Mouse (Mus musculus): ENCODE measurements at regions not wholly inside any gene's neighbourhood (a gene's known extent, or its start where the extent isn't known, plus 50 kb on each side); places are given as distances from the start of the nearest gene placed in this dataset.

GRCm38 (mm10) chr12:8109203-8109770, 98.6 kb upstream of the Ldah start:
- Histone ChIP-seq H3K4me2 (replicated peaks; ENCODE audit: low read depth, low read length) (no peak overlapping the region), H3K36me3 (ENCODE audit: control insufficient read depth, insufficient read depth, low read length) (no peaks in the 10 kb centered on the region), H3K4me1 (ENCODE audit: control insufficient read depth, insufficient read depth, low read length) (no peaks in the 10 kb centered on the region), H3K9ac (replicated peaks; ENCODE audit: low read depth, low read length) (no peak overlapping the region), H3K27me3 (ENCODE audit: control insufficient read depth, insufficient read depth, low read length) (no peaks in the 10 kb centered on the region), H3K4me3 (ENCODE audit: low read depth, low read length) (no peak overlapping the region), H3K27ac (ENCODE audit: low read length) (no peak overlapping the region), H3K9me3 (ENCODE audit: control insufficient read depth, low read depth, low read length) (no peaks in the 10 kb centered on the region)
- ATAC-seq (ENCODE audit: insufficient number of reproducible peaks, insufficient read depth, low FRiP score, low read depth) = no peak
- WGBS = 76% methylated on average over 5 of the region's 5 CpGs

DNA sequence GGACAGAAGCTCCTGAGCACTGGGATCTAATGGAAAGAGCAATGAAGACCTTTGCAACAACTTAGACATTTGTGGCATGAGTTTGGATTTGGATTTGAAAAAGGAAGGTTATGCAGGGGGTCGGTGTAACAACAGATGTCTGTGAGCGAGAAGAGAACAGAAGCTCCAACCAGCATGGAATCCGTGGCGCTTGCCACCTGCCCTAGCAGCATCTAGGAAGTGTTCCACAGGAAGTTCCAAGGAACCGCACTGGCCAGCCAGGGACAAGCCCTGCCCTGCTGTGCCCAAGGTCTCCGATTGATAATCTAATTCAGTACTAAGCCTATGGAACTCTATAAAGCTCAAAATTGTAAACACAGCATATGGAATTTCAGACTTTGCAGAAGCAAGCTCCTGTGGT, 98.0 kb upstream of the Ldah start:
- Histone ChIP-seq H3K27me3 (ENCODE audit: control insufficient read depth, insufficient read depth, low read length) (no peaks in the 10 kb centered on the region), H3K4me1 (ENCODE audit: control insufficient read depth, insufficient read depth, low read length) (no peaks in the 10 kb centered on the region), H3K9ac (replicated peaks; ENCODE audit: low read depth, low read length) (no peak overlapping the region), H3K9me3 (ENCODE audit: control insufficient read depth, low read depth, low read length) (no peaks in the 10 kb centered on the region), H3K27ac (ENCODE audit: low read length) (no peak overlapping the region), H3K4me3 (ENCODE audit: low read depth, low read length) (no peak overlapping the region), H3K36me3 (ENCODE audit: control insufficient read depth, insufficient read depth, low read length) (no peaks in the 10 kb centered on the region), H3K4me2 (replicated peaks; ENCODE audit: low read depth, low read length) (no peak overlapping the region)
- 85% methylated on average over 6 of the region's 6 CpGs for WGBS
- no peak for ATAC-seq (ENCODE audit: insufficient number of reproducible peaks, insufficient read depth, low FRiP score, low read depth)

- Histone ChIP-seq H3K4me3 (ENCODE audit: low read depth, low read length) (no peak overlapping the region), H3K9ac (replicated peaks; ENCODE audit: low read depth, low read length) (no peak overlapping the region), H3K9me3 (ENCODE audit: control insufficient read depth, low read depth, low read length) (no peaks in the 10 kb centered on the region), H3K4me2 (replicated peaks; ENCODE audit: low read depth, low read length) (no peak overlapping the region), H3K27ac (ENCODE audit: low read length) (no peak overlapping the region), H3K27me3 (ENCODE audit: control insufficient read depth, insufficient read depth, low read length) (no peaks in the 10 kb centered on the region), H3K4me1 (ENCODE audit: control insufficient read depth, insufficient read depth, low read length) (no peaks in the 10 kb centered on the region), H3K36me3 (ENCODE audit: control insufficient read depth, insufficient read depth, low read length) (no peaks in the 10 kb centered on the region)
- 58% methylated on average over 4 of the region's 4 CpGs for WGBS
- ATAC-seq (ENCODE audit: insufficient number of reproducible peaks, insufficient read depth, low FRiP score, low read depth) = no peak
Measured at GRCm38 (mm10) chr12:8110297-8110696, 97.6 kb upstream of the Ldah start.

GRCm38 (mm10) chr12:8111484-8111883, 96.4 kb upstream of the Ldah start:
- Histone ChIP-seq H3K27me3 (ENCODE audit: control insufficient read depth, insufficient read depth, low read length) (no peaks in the 10 kb centered on the region), H3K9ac (replicated peaks; ENCODE audit: low read depth, low read length) (no peak overlapping the region), H3K4me2 (replicated peaks; ENCODE audit: low read depth, low read length) (no peak overlapping the region), H3K9me3 (ENCODE audit: control insufficient read depth, low read depth, low read length) (no peaks in the 10 kb centered on the region), H3K36me3 (ENCODE audit: control insufficient read depth, insufficient read depth, low read length) (no peaks in the 10 kb centered on the region), H3K4me3 (ENCODE audit: low read depth, low read length) (no peak overlapping the region), H3K27ac (ENCODE audit: low read length) (no peak overlapping the region), H3K4me1 (ENCODE audit: control insufficient read depth, insufficient read depth, low read length) (no peaks in the 10 kb centered on the region)
- WGBS = 74% methylated on average over 4 of the region's 4 CpGs
- no peak for ATAC-seq (ENCODE audit: insufficient number of reproducible peaks, insufficient read depth, low FRiP score, low read depth)

GRCm38 (mm10) chr12:8155566-8155965, 52.3 kb upstream of the Ldah start:
- no peak overlapping the region for H3K9ac ChIP-seq (replicated peaks; ENCODE audit: low read depth, low read length)
- ATAC-seq (ENCODE audit: insufficient number of reproducible peaks, insufficient read depth, low FRiP score, low read depth) = no peak

More at GRCm38 (mm10) chr12:8155566-8155965, 52.3 kb upstream of the Ldah start:
- Histone ChIP-seq H3K4me2 (replicated peaks; ENCODE audit: low read depth, low read length) (no peak overlapping the region), H3K36me3 (ENCODE audit: control insufficient read depth, insufficient read depth, low read length) (no peaks in the 10 kb centered on the region), H3K4me3 (ENCODE audit: low read depth, low read length) (no peak overlapping the region), H3K9me3 (ENCODE audit: control insufficient read depth, low read depth, low read length) (no peaks in the 10 kb centered on the region), H3K4me1 (ENCODE audit: control insufficient read depth, insufficient read depth, low read length) (no peaks in the 10 kb centered on the region), H3K27me3 (ENCODE audit: control insufficient read depth, insufficient read depth, low read length) (no peaks in the 10 kb centered on the region), H3K27ac (ENCODE audit: low read length) (no peak overlapping the region)
- WGBS = 78% methylated on average over 1 of the region's 1 CpGs
